Mouse (Mus musculus): Measurements from ENCODE around the gene Acvr1.
A peak's percentile ranks its signal among the peaks of the same experiment; 100 is the strongest.

The Acvr1 gene

DNA sequence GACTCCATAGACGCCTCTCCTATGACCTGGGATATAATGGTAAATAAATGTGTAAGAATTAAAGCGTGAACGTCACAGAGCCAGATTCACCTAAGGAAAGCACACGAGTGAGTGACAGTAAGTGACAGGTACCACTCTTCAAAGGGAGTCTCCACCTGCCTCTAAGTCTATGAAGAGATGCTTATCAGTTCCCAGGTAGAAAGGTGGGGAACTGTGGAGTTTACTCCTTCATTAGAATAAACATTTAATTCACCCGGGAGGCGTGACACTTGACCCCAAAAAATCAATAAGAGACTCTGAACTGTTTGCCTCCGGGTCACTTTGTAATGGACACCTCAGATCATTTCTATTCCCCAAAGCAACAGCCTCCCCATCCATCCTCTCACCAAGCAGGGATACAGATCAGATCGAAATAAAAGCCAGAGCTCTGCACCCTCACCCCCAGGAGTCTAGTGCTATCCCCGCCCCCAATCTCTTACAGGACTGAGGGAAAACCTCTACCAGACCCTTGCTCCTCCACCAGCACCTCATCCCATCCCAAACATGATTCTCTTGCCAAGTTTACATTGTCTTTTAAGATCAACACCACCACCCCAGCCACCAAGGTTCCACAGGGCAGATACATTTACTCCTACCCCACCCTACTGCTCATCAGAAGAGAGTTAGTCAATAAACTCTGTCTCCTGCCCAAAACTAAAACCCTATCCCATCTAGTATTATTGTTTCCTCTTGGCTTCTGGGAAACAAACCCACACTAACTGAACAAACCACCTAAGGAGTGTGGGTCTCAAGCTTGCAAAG is 9.7 kb downstream of the Acvr1 start:
- DNase-seq, result no peak

- DNase-seq, result no peak
Measured at GRCm38 (mm10) chr2:58552296-58552695, 14.7 kb downstream of the Acvr1 start.

GRCm38 (mm10) chr2:58551866-58552265 is 15.1 kb downstream of the Acvr1 start:
- DNase-seq, result no peak

- DNase-seq, result no peak
Measured at GRCm38 (mm10) chr2:58550488-58550887, 16.5 kb downstream of the Acvr1 start.

GRCm38 (mm10) chr2:58549960-58550359 is 17.0 kb downstream of the Acvr1 start:
- no peak for DNase-seq

GRCm38 (mm10) chr2:58548943-58549342 is 18.0 kb downstream of the Acvr1 start:
- DNase-seq, result no peak

GRCm38 (mm10) chr2:58546264-58546663 is 20.7 kb downstream of the Acvr1 start:
- no peak for DNase-seq

DNA sequence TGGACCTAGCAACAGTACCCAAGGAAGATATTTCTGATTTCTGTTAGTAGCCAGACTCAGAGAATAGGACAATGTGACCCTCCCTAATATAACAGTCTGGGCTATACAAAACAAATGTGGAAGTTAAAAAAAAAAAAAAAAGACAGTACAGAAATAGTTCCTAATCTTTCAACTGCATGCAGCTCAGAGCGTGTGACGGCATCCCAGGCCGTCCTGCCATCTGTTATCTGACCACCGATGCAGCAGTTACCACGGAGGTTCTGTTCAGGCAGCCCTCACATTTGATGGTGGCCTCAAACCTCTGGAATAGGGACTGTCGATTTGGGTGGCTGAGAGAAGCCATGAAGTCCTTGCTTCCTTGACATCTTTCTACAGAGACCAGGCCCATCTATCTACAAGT is 22.6 kb downstream of the Acvr1 start:
- no peak for DNase-seq

DNA sequence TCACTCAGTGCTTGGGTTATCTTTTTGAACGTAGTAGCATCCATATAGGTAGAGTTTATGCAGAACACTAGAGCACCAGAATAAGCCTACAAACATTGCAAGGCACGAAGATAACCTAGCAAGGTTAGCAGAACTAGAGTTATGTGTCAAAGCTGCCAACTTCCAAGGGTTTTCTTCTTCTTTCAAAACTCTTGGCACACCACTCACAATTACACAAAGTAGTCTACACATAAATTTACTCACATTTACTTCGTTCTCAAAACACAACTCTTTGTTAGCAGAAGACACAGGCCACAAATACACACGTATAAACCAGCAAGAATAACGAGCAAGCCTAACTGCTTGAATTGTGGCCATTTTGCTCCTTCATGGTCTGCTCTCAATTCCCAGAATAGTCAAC is 23.7 kb downstream of the Acvr1 start:
- no peak for DNase-seq

GRCm38 (mm10) chr2:58538196-58538595 is 28.8 kb downstream of the Acvr1 start:
- no peak for DNase-seq

- no peak for DNase-seq
Measured at GRCm38 (mm10) chr2:58536796-58537195, 30.2 kb downstream of the Acvr1 start.

- no peak for DNase-seq
Measured at GRCm38 (mm10) chr2:58535233-58535632, 31.7 kb downstream of the Acvr1 start.

DNA sequence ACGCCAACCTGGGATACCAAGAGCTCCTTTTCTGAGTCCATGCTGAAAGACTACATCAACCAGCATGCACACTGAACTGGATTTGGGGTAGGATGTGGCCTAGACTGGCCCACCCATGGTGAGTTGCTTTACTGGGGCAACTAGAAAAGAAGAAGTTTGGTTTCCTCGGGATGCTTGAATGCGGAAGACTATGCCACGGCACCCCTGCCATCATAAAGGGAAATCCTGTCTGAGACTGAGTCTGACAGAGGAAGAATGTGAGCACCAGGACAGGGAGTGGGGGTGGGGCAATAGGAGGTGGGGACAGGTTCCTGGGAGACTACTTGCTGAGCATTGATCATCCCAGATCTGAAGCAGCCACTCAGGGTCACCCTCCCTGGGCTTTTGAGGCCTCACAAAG is 32.6 kb downstream of the Acvr1 start:
- DNase-seq, result peak; percentile 49

- peak; percentile 40 for DNase-seq
Measured at GRCm38 (mm10) chr2:58533521-58534001, 33.4 kb downstream of the Acvr1 start.

DNA sequence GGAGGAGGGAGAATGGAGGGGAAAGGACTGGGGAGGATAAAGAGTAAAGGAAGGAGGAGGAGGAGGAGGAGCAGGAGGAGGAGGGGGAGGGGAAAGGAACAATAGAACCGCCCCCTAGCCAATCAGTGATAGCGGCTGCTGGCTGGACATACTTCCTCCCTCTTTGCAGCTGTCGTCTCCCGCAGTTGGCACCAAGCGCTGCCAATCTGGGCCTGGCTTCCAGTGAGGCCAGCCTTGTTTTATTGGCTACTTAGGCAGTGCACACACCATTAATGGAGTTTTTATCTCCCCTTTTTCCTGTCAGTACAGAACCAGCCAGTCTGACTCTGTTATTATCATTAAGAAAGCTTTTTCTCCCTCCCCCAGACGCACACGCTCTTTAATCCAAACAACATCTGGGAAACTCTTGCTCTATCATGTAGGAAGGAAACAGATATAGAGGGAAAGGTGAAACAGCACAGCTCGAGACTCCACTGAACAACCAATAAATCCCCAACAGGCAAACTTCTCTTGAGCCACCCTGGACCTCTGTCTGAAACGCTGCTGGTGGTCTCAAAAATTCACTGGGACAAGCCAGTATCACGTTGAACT is 34.6 kb downstream of the Acvr1 start:
- peak; percentile 90 for DNase-seq

GRCm38 (mm10) chr2:58530521-58530920 is 36.4 kb downstream of the Acvr1 start:
- no peak for DNase-seq

DNA sequence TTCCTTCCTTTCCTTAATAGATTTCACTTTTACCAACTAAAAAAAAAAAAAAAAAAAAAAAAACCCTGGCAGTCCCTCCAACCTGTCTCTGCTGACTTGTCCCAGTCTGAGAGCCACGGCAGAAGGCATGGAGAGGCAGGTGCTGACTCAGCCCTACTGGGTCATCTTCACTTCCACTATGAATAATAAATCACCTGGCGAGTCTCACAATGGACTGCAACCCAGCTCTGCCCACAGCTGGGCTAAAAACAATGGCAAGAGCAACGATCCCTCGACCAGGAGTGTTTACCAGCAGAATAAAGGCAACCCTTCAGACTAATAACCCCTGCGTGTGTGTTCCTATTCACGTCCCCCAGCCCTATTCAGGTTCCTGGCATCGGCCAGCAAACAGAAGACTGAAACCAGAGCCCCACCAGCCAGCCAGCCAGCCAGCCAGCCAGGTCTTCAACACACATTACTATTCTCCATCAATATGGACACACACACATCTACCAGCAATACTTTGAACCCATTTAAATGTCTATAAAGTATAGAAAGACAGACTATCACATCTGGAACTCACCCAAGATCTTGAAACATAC is 37.0 kb downstream of the Acvr1 start:
- DNase-seq, result no peak

DNA sequence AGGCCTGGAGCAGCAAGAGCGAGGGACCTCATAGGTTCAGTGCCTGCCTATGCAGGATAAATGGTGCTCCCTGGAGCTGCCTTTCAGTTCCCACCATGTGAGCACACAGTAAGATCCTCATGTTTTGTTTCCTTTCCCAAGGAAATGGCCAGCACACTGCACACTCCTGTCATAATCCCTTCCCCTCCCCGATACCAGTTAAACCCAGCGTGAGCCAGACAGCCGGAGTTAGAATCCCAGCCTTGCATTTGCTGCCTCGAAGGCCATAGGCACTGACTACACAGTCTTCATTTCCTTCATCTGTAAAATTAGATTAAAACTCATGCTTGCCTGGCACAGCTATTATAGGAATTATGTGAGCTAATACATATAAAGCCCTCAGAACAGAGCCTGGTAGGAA is 37.6 kb downstream of the Acvr1 start:
- DNase-seq, result no peak

GRCm38 (mm10) chr2:58527786-58528185 is 39.2 kb downstream of the Acvr1 start:
- DNase-seq, result no peak

DNA sequence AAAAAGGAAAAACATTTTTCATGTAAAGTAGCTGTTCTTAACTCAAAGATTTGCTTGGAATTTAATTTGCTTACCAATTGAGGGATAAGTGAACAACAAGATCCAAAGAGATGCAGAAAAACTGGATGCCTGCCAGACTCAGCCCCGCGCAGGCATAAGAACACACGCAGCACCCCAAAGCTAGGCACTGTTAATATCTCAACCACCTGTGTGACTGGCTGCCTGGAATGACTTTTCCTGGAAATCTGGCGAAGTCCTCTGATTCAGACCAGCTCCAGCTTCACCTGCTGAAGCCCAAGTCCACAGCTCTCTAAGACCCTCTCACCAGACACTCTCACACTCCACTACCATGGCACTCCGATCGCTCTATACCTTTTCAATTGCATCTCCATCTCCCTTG is 42.6 kb downstream of the Acvr1 start:
- DNase-seq, result no peak

DNA sequence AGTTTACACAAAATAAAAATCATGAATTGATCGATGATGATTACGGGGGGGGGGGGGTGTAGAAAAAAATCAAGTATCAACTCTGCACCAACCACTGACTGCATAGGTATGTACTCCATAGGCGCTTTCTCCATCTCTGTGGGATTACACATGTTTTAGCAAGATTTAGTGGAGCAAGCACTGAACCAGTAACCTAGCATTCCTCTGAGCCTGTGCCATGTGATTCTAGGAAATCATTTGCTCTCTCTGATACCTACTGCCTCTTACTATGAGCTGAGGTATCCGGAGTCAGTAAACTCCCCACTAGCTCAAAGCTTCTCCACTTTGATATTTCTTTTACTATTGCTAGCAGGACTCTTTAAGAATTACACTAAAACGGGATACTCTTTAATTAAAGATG is 43.1 kb downstream of the Acvr1 start:
- DNase-seq, result no peak

GRCm38 (mm10) chr2:58523097-58523496 is 43.9 kb downstream of the Acvr1 start:
- no peak for DNase-seq

DNA sequence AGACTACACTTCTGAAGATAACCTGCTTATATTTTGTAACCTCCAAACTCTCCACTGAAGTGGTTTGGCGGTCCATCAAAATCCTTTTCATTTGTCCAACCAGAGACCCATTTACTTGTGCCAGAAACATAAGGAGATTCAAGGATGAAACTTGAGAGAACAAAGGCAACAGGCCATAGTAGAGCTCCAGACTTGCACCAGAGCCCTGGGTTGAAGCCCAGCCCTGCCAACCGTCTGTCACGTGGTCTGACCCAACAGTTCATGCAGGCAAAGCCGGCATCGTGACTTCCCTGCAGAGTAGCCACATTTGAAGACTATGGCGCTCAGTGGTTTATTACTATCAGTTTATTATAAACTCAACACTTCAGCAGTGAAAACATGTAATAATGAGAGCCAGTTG is 45.3 kb downstream of the Acvr1 start:
- no peak for DNase-seq

DNA sequence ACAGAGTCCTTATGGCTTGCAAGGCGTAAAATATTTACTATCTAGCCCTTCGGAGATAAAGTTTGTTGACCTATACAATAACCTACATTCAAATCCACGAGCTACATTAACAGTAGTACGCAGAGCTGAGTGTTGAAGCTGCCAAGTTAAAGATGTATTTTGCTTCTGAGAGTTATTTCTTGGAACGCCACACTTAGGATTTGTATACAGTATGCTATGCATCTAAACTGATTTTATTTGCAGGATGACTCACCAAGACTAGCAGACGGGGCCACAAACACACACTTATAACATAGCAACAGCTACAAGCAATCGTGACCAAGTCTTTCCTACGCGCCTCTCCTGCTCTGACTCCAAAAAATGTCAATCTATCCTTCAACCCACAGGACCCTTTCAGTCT is 46.2 kb downstream of the Acvr1 start:
- DNase-seq, result no peak

Measured in layer of hippocampus, adult 9-11 months (tissue).